Mouse (Mus musculus): ENCODE data around the gene 1700013G24Rik. TPM values are rescaled to one million over a fixed set of nuclear protein-coding genes. Genes with fewer than 3 reads are reported as not detected.
A peak's percentile ranks its signal among the peaks of the same experiment; 100 is the strongest.

1700013G24Rik gene
- polyA plus RNA-seq, 1 experiment from 2014 or later, result not detected

DNA sequence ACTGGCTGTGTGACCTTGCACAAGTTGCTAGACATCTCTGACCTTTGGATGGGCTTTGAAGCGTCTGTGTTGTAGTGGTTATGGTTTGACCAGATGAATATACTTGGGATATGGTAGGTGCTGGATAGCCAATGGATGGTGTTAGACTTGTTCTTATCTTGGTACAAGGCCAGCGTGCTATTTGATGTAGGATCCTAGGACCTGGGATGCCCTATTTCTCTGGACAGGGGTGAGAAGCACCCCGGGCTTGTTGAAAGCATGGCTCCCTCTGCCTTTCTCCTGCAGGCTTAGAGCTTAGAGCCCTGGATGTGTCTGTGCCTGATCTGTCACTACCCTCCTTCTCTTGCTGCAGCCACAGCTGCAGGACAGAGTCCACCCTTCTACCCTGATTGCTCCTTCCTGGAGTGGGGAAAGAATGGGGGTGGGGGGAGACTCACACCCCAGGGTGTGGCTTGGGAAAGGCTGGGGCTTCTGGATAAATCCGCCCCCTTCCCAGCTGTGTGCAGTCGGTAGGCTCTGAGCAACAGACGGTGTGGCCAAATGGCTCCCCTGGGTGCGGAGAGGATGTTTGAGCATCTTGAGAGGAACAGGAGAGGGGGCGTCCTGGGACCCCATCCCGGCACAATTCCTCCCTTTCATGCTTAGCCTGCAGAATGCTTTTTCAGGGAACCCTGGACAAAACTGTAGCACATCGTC is 23.1 kb downstream of the 1700013G24Rik start:
- peak overlapping the region; percentile 38 for H3K4me2 ChIP-seq (replicated peaks; ENCODE audit: low read depth, low read length)
- WGBS, result 24% methylated on average over 10 of the region's 10 CpGs
- H3K36me3 ChIP-seq (ENCODE audit: control insufficient read depth, insufficient read depth, low read length), result no peaks in the 10 kb centered on the region
- no peak overlapping the region for H3K4me3 ChIP-seq (ENCODE audit: low read depth, low read length)
- no peaks in the 10 kb centered on the region for H3K9me3 ChIP-seq (ENCODE audit: control insufficient read depth, low read depth, low read length)
- ATAC-seq (ENCODE audit: insufficient number of reproducible peaks, insufficient read depth, low FRiP score, low read depth), result peak; percentile 53; the same call in 1 of the 2 replicates
- H3K9ac ChIP-seq (replicated peaks; ENCODE audit: low read depth, low read length), result no peak overlapping the region
- H3K27ac ChIP-seq (ENCODE audit: low read length), result peak overlapping the region; percentile 49; the same call in 1 of the 2 replicates
- H3K4me1 ChIP-seq (ENCODE audit: control insufficient read depth, insufficient read depth, low read length), result peaks cover 76% of the 10 kb centered on the region
- no peaks in the 10 kb centered on the region for H3K27me3 ChIP-seq (ENCODE audit: control insufficient read depth, insufficient read depth, low read length)

DNA sequence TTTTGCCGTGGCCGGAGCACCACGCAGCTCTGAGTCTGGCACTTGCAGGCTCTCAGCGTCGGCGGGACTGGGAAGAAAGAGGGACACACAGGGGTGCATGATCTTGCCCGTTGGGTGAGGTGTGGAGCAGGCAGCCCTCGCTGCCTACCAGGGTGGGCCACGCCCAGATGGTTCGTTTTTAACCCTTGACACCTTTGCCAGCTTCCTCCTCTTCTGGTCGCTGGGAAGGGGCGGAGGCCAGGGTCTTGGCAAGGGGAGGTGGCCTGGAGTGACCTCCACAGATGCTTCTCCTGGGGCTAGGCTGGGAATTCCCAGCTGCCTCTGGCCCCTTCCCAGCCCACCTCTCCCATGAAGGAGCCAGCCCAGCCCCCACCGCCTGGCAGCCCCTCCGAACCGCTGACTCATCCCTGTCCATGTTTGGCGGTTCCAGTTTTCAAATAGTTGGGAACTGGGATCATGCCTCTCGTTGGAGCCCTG is 23.7 kb downstream of the 1700013G24Rik start:
- Histone ChIP-seq H3K36me3 (ENCODE audit: control insufficient read depth, insufficient read depth, low read length) (no peaks in the 10 kb centered on the region), H3K27ac (ENCODE audit: low read length) (peak overlapping the region; percentile 49; the same call in 1 of the 2 replicates), H3K4me2 (replicated peaks; ENCODE audit: low read depth, low read length) (peak overlapping the region; percentile 38), H3K9ac (replicated peaks; ENCODE audit: low read depth, low read length) (no peak overlapping the region), H3K4me3 (ENCODE audit: low read depth, low read length) (no peak overlapping the region), H3K4me1 (ENCODE audit: control insufficient read depth, insufficient read depth, low read length) (peaks cover 77% of the 10 kb centered on the region), H3K9me3 (ENCODE audit: control insufficient read depth, low read depth, low read length) (no peaks in the 10 kb centered on the region), H3K27me3 (ENCODE audit: control insufficient read depth, insufficient read depth, low read length) (no peaks in the 10 kb centered on the region)
- WGBS, result 5% methylated on average over 16 of the region's 17 CpGs
- ATAC-seq (ENCODE audit: insufficient number of reproducible peaks, insufficient read depth, low FRiP score, low read depth), result no peak

DNA sequence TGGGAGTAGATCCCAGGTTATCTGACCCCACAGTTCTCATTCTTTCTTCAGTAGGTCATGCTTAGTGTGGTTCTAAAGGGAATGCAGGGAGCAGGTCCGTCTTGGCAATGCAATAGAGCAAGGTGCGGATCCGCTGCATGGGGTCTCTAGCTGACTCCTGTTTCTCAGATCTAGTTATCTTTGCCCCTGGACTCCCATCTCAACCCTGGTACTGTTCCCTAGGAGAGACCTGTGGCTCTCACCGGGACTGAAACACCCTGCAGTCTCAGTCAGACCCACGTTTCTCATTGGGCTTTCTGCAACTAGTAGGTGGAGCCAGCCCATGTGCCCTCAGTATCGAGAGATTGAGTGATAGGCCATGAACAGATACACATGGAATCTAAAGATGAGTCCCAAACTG is 24.5 kb downstream of the 1700013G24Rik start:
- no peaks in the 10 kb centered on the region for H3K9me3 ChIP-seq (ENCODE audit: control insufficient read depth, low read depth, low read length)
- H3K9ac ChIP-seq (replicated peaks; ENCODE audit: low read depth, low read length), result no peak overlapping the region; the same call in 1 of the 2 replicates
- H3K4me2 ChIP-seq (replicated peaks; ENCODE audit: low read depth, low read length), result no peak overlapping the region
- H3K36me3 ChIP-seq (ENCODE audit: control insufficient read depth, insufficient read depth, low read length), result no peaks in the 10 kb centered on the region
- no peak overlapping the region for H3K4me3 ChIP-seq (ENCODE audit: low read depth, low read length)
- H3K4me1 ChIP-seq (ENCODE audit: control insufficient read depth, insufficient read depth, low read length), result peaks cover 84% of the 10 kb centered on the region
- H3K27ac ChIP-seq (ENCODE audit: low read length), result peak overlapping the region; percentile 49; the same call in 1 of the 2 replicates
- 56% methylated on average over 6 of the region's 6 CpGs for whole genome bisulfite sequencing
- no peaks in the 10 kb centered on the region for H3K27me3 ChIP-seq (ENCODE audit: control insufficient read depth, insufficient read depth, low read length)
- no peak for ATAC-seq (ENCODE audit: insufficient number of reproducible peaks, insufficient read depth, low FRiP score, low read depth)

DNA sequence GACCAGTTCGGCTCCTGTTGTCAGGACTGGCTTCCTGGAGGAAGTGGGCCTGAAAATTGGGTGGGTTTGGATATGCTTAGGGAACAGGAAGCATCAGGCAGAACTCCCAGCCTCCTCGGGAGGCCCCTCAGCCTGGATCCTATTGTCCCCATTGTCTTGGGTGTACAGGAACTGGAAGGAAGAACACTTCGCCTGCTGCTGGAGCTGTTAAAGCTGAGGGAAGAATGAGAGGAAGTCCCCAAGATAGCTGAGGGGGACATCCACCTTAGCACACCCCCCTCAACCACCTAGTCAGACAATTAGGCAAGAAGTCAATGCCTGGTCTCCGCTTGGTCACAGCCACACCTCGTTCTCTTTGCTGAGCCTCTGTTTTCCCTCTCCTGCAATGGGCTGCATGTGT is 25.2 kb downstream of the 1700013G24Rik start:
- Histone ChIP-seq H3K9ac (replicated peaks; ENCODE audit: low read depth, low read length) (no peak overlapping the region), H3K36me3 (ENCODE audit: control insufficient read depth, insufficient read depth, low read length) (no peaks in the 10 kb centered on the region), H3K4me2 (replicated peaks; ENCODE audit: low read depth, low read length) (no peak overlapping the region), H3K27me3 (ENCODE audit: control insufficient read depth, insufficient read depth, low read length) (no peaks in the 10 kb centered on the region), H3K9me3 (ENCODE audit: control insufficient read depth, low read depth, low read length) (no peaks in the 10 kb centered on the region), H3K4me1 (ENCODE audit: control insufficient read depth, insufficient read depth, low read length) (peaks cover 81% of the 10 kb centered on the region), H3K27ac (ENCODE audit: low read length) (peak overlapping the region; percentile 77; the same call in 1 of the 2 replicates), H3K4me3 (ENCODE audit: low read depth, low read length) (no peak overlapping the region)
- WGBS, result 69% methylated on average over 5 of the region's 5 CpGs
- no peak for ATAC-seq (ENCODE audit: insufficient number of reproducible peaks, insufficient read depth, low FRiP score, low read depth)

DNA sequence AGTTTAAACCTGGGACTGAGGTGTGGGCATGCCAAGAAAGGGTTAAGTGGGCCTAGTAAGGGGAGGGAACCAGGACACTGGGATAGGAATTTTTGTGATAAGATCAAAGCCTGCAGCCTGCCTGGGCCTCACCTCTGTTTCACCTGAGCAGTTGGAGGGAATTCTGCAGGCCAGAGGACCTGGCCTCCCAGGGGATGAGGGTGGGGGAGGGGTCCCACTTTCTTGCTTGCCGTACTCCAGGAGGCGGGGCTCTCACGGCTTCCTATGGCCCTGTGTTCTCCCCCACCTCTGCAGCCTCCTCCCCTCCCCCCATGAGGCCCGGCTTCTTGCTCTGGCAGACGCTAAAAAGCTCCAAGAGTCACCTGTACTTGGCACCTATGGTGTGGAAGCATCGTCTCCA is 26.7 kb downstream of the 1700013G24Rik start:
- no peak overlapping the region; the same call in 1 of the 2 replicates for H3K4me2 ChIP-seq (replicated peaks; ENCODE audit: low read depth, low read length)
- peaks cover 82% of the 10 kb centered on the region for H3K4me1 ChIP-seq (ENCODE audit: control insufficient read depth, insufficient read depth, low read length)
- H3K4me3 ChIP-seq (ENCODE audit: low read depth, low read length), result no peak overlapping the region
- H3K27me3 ChIP-seq (ENCODE audit: control insufficient read depth, insufficient read depth, low read length), result no peaks in the 10 kb centered on the region
- 11% methylated on average over 6 of the region's 6 CpGs for WGBS
- no peaks in the 10 kb centered on the region for H3K36me3 ChIP-seq (ENCODE audit: control insufficient read depth, insufficient read depth, low read length)
- no peaks in the 10 kb centered on the region for H3K9me3 ChIP-seq (ENCODE audit: control insufficient read depth, low read depth, low read length)
- peak; percentile 17; the same call in 1 of the 2 replicates for ATAC-seq (ENCODE audit: insufficient number of reproducible peaks, insufficient read depth, low FRiP score, low read depth)
- peak overlapping the region; percentile 77 for H3K27ac ChIP-seq (ENCODE audit: low read length)
- H3K9ac ChIP-seq (replicated peaks; ENCODE audit: low read depth, low read length), result no peak overlapping the region

DNA sequence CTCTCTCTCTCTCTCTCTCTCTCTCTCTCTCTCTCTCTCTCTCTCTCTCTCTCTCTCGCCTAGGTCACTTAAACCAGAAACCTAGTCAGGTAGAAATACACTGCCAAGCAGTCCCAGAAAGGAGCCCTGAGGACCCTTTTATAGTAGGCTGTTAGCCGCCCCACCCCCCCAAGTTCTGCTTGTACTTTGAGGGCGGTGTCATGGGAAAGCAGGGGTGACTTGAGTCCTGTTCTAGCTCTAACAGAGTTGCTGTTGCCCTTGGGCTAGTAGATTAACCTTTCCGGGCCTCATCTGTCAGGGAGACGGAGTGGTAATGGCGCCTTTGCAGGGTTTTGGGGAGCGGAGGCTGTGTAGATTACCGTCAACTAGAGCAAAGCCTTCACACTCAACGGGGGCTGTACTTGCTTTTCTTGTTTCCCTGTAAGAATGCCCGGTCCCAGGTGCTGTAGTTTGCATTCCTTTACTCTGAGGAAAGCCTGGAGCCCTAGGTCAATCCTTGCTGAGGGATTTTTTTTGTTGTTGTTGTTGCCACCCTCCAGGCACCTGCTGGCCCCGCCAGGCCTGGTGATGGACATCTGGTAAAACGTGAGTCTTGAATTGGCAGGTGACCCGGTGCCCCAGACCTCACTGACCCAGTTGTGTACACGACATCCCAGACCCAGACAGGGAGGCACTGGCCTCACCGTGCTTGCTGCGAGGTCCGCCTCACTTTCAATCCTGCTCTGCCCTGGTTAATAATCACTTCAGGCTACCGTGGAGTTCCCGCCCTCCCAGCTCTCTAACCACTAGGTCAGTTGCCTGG is 27.3 kb downstream of the 1700013G24Rik start:
- H3K4me2 ChIP-seq (replicated peaks; ENCODE audit: low read depth, low read length), result peak overlapping the region; percentile 19
- no peaks in the 10 kb centered on the region for H3K36me3 ChIP-seq (ENCODE audit: control insufficient read depth, insufficient read depth, low read length)
- no peaks in the 10 kb centered on the region for H3K9me3 ChIP-seq (ENCODE audit: control insufficient read depth, low read depth, low read length)
- peaks cover 88% of the 10 kb centered on the region for H3K4me1 ChIP-seq (ENCODE audit: control insufficient read depth, insufficient read depth, low read length)
- peak overlapping the region; percentile 77 for H3K27ac ChIP-seq (ENCODE audit: low read length)
- WGBS, result 21% methylated on average over 18 of the region's 19 CpGs
- 0 out of 2 replicates have a peak, but pooled peaks have one; percentile 43 for ATAC-seq (ENCODE audit: insufficient number of reproducible peaks, insufficient read depth, low FRiP score, low read depth)
- H3K9ac ChIP-seq (replicated peaks; ENCODE audit: low read depth, low read length), result no peak overlapping the region
- H3K4me3 ChIP-seq (ENCODE audit: low read depth, low read length), result no peak overlapping the region
- no peaks in the 10 kb centered on the region for H3K27me3 ChIP-seq (ENCODE audit: control insufficient read depth, insufficient read depth, low read length)

DNA sequence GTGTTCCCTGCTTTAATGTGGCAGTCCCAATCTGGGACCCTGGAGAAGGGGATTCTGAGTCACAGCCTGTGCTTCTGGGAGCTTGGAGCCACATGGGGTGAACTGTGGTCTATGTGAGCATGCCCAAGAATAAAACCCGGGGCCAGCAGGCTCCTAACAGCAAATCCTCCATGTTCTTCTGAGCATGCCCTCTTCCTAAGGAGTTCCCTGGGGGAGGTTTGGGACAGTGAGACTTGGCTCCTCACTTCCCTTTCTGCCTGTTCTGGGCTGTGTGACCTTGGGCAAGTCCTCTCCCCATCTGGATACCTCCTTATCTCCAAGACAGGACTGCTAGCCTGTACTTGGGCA is 27.9 kb downstream of the 1700013G24Rik start:
- peaks cover 88% of the 10 kb centered on the region for H3K4me1 ChIP-seq (ENCODE audit: control insufficient read depth, insufficient read depth, low read length)
- H3K9ac ChIP-seq (replicated peaks; ENCODE audit: low read depth, low read length), result no peak overlapping the region
- no peaks in the 10 kb centered on the region for H3K27me3 ChIP-seq (ENCODE audit: control insufficient read depth, insufficient read depth, low read length)
- no peaks in the 10 kb centered on the region for H3K36me3 ChIP-seq (ENCODE audit: control insufficient read depth, insufficient read depth, low read length)
- 30% methylated on average over 1 of the region's 1 CpGs for WGBS
- peak overlapping the region; percentile 77 for H3K27ac ChIP-seq (ENCODE audit: low read length)
- no peaks in the 10 kb centered on the region for H3K9me3 ChIP-seq (ENCODE audit: control insufficient read depth, low read depth, low read length)
- H3K4me3 ChIP-seq (ENCODE audit: low read depth, low read length), result no peak overlapping the region
- no peak for ATAC-seq (ENCODE audit: insufficient number of reproducible peaks, insufficient read depth, low FRiP score, low read depth)
- peak overlapping the region; percentile 19; the same call in 1 of the 2 replicates for H3K4me2 ChIP-seq (replicated peaks; ENCODE audit: low read depth, low read length)

DNA sequence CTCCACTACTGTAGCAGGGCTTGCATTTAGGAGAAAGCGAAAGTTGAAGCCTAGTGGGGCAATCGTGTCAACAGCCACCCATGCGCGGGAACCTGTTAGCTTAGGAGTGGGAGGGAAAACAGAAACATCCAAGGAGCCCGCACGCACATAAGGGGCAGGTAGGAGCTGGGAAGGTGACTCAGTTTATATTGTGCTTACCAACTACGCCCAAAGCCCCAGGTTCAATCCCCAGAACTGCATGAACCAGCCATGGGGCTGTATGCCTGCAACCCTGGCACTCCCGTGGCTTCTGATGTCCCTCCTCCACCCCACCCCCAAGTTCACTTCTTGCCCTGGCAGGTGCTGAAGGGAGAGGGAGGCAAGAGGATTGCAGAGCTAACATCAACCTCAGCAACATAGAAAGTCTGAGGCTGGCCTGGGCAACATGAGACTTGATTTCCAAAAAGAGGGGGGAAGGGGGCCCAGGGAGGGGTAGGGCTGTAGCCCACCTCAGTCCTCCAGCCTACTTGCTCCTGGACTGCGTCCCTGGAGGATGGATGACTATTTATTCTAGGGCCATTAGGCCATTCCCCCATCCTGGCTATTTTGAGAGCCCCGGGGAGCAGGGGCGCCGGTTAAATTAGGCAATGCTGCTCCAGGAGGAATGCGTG is 28.4 kb downstream of the 1700013G24Rik start:
- Histone ChIP-seq H3K9ac (replicated peaks; ENCODE audit: low read depth, low read length) (no peak overlapping the region), H3K4me1 (ENCODE audit: control insufficient read depth, insufficient read depth, low read length) (peaks cover 88% of the 10 kb centered on the region), H3K27me3 (ENCODE audit: control insufficient read depth, insufficient read depth, low read length) (no peaks in the 10 kb centered on the region), H3K9me3 (ENCODE audit: control insufficient read depth, low read depth, low read length) (no peaks in the 10 kb centered on the region), H3K27ac (ENCODE audit: low read length) (peak overlapping the region; percentile 77), H3K4me3 (ENCODE audit: low read depth, low read length) (no peak overlapping the region), H3K36me3 (ENCODE audit: control insufficient read depth, insufficient read depth, low read length) (no peaks in the 10 kb centered on the region), H3K4me2 (replicated peaks; ENCODE audit: low read depth, low read length) (0 out of 2 replicates have a peak overlapping the region, but pooled peaks have one; percentile 19)
- 33% methylated on average over 13 of the region's 13 CpGs for WGBS
- no peak for ATAC-seq (ENCODE audit: insufficient number of reproducible peaks, insufficient read depth, low FRiP score, low read depth)

Measured in stomach, embryonic 14.5 days (tissue).